Mouse (Mus musculus): ENCODE measurements around the gene Mup9. TPM values are rescaled to one million over a fixed set of nuclear protein-coding genes. Genes with fewer than 3 reads are reported as not detected.
"Not testable (repeated sequence)": the region's sequence is repeated elsewhere in the genome, so short reads cannot be mapped to it uniquely, and the experiment has no call there.

Gene Mup9
- not detected for total RNA-seq (2021)

- DNase-seq, result not testable (repeated sequence)
These were observed at the start of gene Mup9 for GRCm38 (mm10) chr4:60421852-60422251. Mup9 (minus strand) TSS chr4:60421952.

Other genes starting within 250 kb of the Mup9 start
- gene Mup8, start 199.4 kb downstream of the Mup9 start, total RNA-seq (2021), result not detected
- not detected for gene Mup1, start 80.0 kb upstream of the Mup9 start, total RNA-seq (2021)
- not detected for gene Mup10, start 160.2 kb upstream of the Mup9 start, total RNA-seq (2021)
- not detected for gene Mup11, start 240.5 kb upstream of the Mup9 start, total RNA-seq (2021)